Mouse (Mus musculus) ES-E14 (cell line): Measurements from ENCODE around the gene Ghrh.

Experiments
- CHD2 ChIP-seq: IDR thresholded peaks from 2 replicates; pipeline ENCODE4 v1.6.1; 2014; ENCODE audit warnings: mild to moderate bottlenecking, low read depth, low read length, inconsistent platforms
- HCFC1 ChIP-seq: IDR thresholded peaks from 2 replicates; pipeline ENCODE4 v1.6.1; 2012; ENCODE audit warnings: low read length, inconsistent platforms, borderline replicate concordance; ENCODE audit not compliant: insufficient read depth
- ZC3H11A ChIP-seq: IDR thresholded peaks from 2 replicates; pipeline ENCODE4 v1.6.1; 2012; ENCODE audit warnings: low read depth, mild to moderate bottlenecking, inconsistent platforms, low read length, borderline replicate concordance
- ZNF384 ChIP-seq: IDR thresholded peaks from 2 replicates; pipeline ENCODE4 v1.6.1; 2012; ENCODE audit warnings: low read depth, low read length, inconsistent platforms

- no peak for TF ChIP-seq ZC3H11A
- no peak for TF ChIP-seq ZNF384
- TF ChIP-seq HCFC1: no peak
- no peak for TF ChIP-seq CHD2
Observed at GRCm38 (mm10) chr2:157332059-157332458, 15.2 kb downstream of the Ghrh start.
